Mouse (Mus musculus): Measurements from ENCODE around the gene Ank.

- TF ChIP-seq CTCF (conservative IDR thresholded peaks at IDR 0.05; ENCODE audit: low read length) (no peak), NANOG (IDR thresholded peaks at IDR 0.05; ENCODE audit: borderline replicate concordance, low read length) (no peak), POU5F1 (IDR thresholded peaks at IDR 0.05; ENCODE audit: borderline replicate concordance, low read length) (no peak)
Observed at GRCm38 (mm10) chr15:27537519-27538223, 71.2 kb downstream of the Ank start.

All from E14TG2a.4 (cell line).